Mouse (Mus musculus): ENCODE measurements around the gene Tnnt3.

Tnnt3 gene

GRCm38 (mm10) chr7:142475641-142476040 is 23.0 kb upstream of the Tnnt3 start:
- in situ Hi-C loops (cut with MboI; ENCODE audit: unreplicated experiment in 2 of 2): no loop called here

- in situ Hi-C loops (cut with MboI; ENCODE audit: unreplicated experiment in 2 of 2): no loop called here
Measured at GRCm38 (mm10) chr7:142476271-142476670, 22.4 kb upstream of the Tnnt3 start.

- in situ Hi-C loops (cut with MboI; ENCODE audit: unreplicated experiment in 2 of 2): no loop called here
Measured at GRCm38 (mm10) chr7:142476795-142477452, 21.7 kb upstream of the Tnnt3 start.

- in situ Hi-C loops (cut with MboI; ENCODE audit: unreplicated experiment in 2 of 2): no loop called here
Measured at GRCm38 (mm10) chr7:142478001-142478400, 20.6 kb upstream of the Tnnt3 start.

- in situ Hi-C loops (cut with MboI; ENCODE audit: unreplicated experiment in 2 of 2): no loop called here
Measured at GRCm38 (mm10) chr7:142478574-142478973, 20.1 kb upstream of the Tnnt3 start.

- in situ Hi-C loops (cut with MboI; ENCODE audit: unreplicated experiment in 2 of 2): no loop called here
Measured at GRCm38 (mm10) chr7:142479307-142479706, 19.3 kb upstream of the Tnnt3 start.

- in situ Hi-C loops (cut with MboI; ENCODE audit: unreplicated experiment in 2 of 2): no loop called here
Measured at GRCm38 (mm10) chr7:142479886-142480285, 18.8 kb upstream of the Tnnt3 start.

- in situ Hi-C loops (cut with MboI; ENCODE audit: unreplicated experiment in 2 of 2): no loop called here
Measured at GRCm38 (mm10) chr7:142480661-142481060, 18.0 kb upstream of the Tnnt3 start.

GRCm38 (mm10) chr7:142481186-142481567 is 17.5 kb upstream of the Tnnt3 start:
- in situ Hi-C loops (cut with MboI; ENCODE audit: unreplicated experiment in 2 of 2): no loop called here

GRCm38 (mm10) chr7:142481568-142482255 is 16.9 kb upstream of the Tnnt3 start:
- in situ Hi-C loops (cut with MboI; ENCODE audit: unreplicated experiment in 2 of 2): no loop called here

- in situ Hi-C loops (cut with MboI; ENCODE audit: unreplicated experiment in 2 of 2): no loop called here
Measured at GRCm38 (mm10) chr7:142482256-142482609, 16.4 kb upstream of the Tnnt3 start.

GRCm38 (mm10) chr7:142483136-142483535 is 15.5 kb upstream of the Tnnt3 start:
- in situ Hi-C loops (cut with MboI; ENCODE audit: unreplicated experiment in 2 of 2): no loop called here

- in situ Hi-C loops (cut with MboI; ENCODE audit: unreplicated experiment in 2 of 2): no loop called here
Measured at GRCm38 (mm10) chr7:142484780-142485179, 13.9 kb upstream of the Tnnt3 start.

GRCm38 (mm10) chr7:142486751-142487162 is 11.9 kb upstream of the Tnnt3 start:
- in situ Hi-C loops (cut with MboI; ENCODE audit: unreplicated experiment in 2 of 2): no loop called here

- in situ Hi-C loops (cut with MboI; ENCODE audit: unreplicated experiment in 2 of 2): no loop called here
Measured at GRCm38 (mm10) chr7:142487341-142487859, 11.2 kb upstream of the Tnnt3 start.

- in situ Hi-C loops (cut with MboI; ENCODE audit: unreplicated experiment in 2 of 2): no loop called here
Measured at GRCm38 (mm10) chr7:142488053-142488452, 10.6 kb upstream of the Tnnt3 start.

GRCm38 (mm10) chr7:142493535-142493934 is 5.1 kb upstream of the Tnnt3 start:
- in situ Hi-C loops (cut with MboI; ENCODE audit: unreplicated experiment in 2 of 2): loop anchor here in 1 of 2 experiments (10.0 kb wide), 1 partner anchor 91 kb away; no protein-coding TSS in a partner anchor

- in situ Hi-C loops (cut with MboI; ENCODE audit: unreplicated experiment in 2 of 2): loop anchor here (5.0 to 10.0 kb wide), 4 partner anchors 41 to 159 kb away; partner anchors contain the start of gene Tnni2 (in 2 of the 2)
Measured at GRCm38 (mm10) chr7:142496158-142496557, 2.5 kb upstream of the Tnnt3 start.

GRCm38 (mm10) chr7:142496800-142497199 is 1.8 kb upstream of the Tnnt3 start:
- in situ Hi-C loops (cut with MboI; ENCODE audit: unreplicated experiment in 2 of 2): loop anchor here (5.0 to 10.0 kb wide), 4 partner anchors 41 to 159 kb away; partner anchors contain the start of gene Tnni2 (in 2 of the 2)

- in situ Hi-C loops (cut with MboI; ENCODE audit: unreplicated experiment in 2 of 2): loop anchor here (5.0 to 10.0 kb wide), 4 partner anchors 40 to 160 kb away; partner anchors contain the start of gene Tnni2 (in 2 of the 2)
Measured at GRCm38 (mm10) chr7:142497775-142498174, 861 bp upstream of the Tnnt3 start.

- in situ Hi-C loops (cut with MboI; ENCODE audit: unreplicated experiment in 2 of 2): loop anchor here (5.0 to 10.0 kb wide), 4 partner anchors 38 to 162 kb away; partner anchors contain the start of gene Tnni2 (in 2 of the 2)
Measured at GRCm38 (mm10) chr7:142499010-142499721, 530 bp downstream of the Tnnt3 start.
